Mouse (Mus musculus) left cerebral cortex, adult 6 months (tissue): ENCODE data around the gene Gimap8. TPM values are rescaled to one million over a fixed set of nuclear protein-coding genes. Genes with fewer than 3 reads are reported as not detected.

Experiments
- long read RNA-seq, 2 experiments: library from polyadenylated mRNA; unstranded; transcript quantifications; one replicate each; pipeline ENCODE4 v2.0.0; 2019 to 2020
- polyA plus RNA-seq: library from polyadenylated mRNA; unstranded; fragments of <200 nt; fragmentation: Nextera tagmentation; gene quantifications from 2 replicates; pipeline ENCODE4 v1.2.3, GENCODE M21; 2021

Gimap8 gene
- 0.14 and 0.15 TPM in 2 replicates for polyA plus RNA-seq
- long read RNA-seq, experiment 1, partial matches to known transcripts, result 1 of 2 reads
- long read RNA-seq, experiment 1, other reads (novel, unspliced or antisense), result 0 of 2 reads
- long read RNA-seq, experiment 2, result 0 reads

DNA sequence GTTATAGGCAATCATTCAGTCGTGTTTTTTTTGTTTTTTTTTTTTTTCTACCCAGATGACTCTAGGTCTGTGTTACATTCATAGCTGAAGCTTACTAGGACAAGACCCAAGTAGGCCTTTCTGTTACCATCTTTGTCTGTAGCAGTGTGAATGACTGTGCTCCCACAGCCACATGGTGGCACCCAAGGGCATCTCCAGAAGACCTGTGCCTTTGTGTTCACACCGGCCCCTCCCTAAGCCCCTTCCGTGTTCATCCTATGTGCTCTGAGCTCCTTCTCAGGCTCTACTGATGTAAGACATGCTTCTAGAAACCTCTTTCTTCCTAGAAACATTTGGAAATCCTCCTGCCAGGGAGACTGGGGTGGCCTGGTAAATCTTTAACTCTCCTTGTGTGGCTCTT is at the start of gene Gimap8:
Gene Gimap8, plus strand, starts transcription at position 240 of the 400 bp plus-strand sequence.

DNA sequence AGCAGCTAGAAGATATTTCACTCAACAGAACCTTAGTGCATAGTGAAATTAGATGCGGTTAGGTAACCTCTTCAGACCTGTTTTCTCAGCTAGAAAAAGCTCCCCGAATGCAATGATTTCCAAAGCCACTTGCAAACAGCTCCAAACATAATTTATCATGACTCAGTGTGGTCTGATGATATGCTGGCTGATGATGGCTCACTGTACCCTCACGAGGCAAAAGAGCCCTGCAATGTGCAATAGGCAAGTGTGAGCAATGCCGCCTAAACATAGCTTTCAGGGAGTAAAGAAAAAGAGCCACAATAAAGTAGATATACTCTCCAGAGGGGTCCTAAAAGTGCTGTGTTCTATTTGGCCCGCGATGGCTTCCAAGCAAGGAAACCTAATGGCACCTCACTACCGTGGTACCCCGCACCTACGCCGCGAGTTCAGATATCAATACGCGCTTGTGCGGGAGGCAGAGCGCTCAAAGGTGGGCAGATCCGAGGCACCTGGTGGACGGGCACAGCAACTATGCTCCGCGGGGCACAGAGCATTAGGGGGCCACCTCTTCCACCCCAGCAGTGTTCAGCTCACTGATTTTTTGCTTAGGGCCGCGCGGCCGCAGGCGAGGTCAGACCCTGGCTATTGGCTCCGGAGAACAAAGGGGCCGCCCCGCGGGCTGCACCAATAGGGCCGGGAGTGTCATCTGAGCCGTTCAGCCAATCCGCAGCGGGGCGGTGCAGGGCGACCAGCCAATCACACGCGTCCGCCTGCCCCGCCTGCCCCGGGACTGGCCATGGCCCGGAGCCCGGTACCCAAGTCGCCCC is 45.6 kb upstream of the Gimap8 start, which contains the start of gene Zfp775:
Gene Zfp775, plus strand, starts transcription at position 793 of the 809 bp plus-strand sequence.

DNA sequence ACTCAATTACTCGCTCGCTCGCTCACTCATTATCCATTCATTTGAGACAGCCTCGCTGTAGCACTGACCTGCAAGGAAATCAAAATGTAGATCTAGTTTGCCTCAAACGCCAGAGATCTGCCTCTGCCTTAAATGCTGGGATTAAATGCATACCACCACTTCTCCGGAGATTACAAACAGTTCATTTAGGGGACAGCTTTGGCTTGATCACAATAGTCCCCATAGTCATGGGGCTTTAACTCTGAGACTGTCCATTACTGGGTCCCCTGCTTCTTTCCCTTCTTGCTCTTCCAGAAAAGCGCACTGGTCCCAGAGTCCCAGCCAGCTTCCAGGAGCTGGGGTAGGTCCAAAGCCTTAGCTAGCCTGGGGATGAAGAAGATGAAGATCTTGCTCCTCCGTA is 20.6 kb upstream of the Gimap8 start, which contains the start of gene AI854703:
Gene AI854703, plus strand, starts transcription at position 301 of the 400 bp plus-strand sequence.

DNA sequence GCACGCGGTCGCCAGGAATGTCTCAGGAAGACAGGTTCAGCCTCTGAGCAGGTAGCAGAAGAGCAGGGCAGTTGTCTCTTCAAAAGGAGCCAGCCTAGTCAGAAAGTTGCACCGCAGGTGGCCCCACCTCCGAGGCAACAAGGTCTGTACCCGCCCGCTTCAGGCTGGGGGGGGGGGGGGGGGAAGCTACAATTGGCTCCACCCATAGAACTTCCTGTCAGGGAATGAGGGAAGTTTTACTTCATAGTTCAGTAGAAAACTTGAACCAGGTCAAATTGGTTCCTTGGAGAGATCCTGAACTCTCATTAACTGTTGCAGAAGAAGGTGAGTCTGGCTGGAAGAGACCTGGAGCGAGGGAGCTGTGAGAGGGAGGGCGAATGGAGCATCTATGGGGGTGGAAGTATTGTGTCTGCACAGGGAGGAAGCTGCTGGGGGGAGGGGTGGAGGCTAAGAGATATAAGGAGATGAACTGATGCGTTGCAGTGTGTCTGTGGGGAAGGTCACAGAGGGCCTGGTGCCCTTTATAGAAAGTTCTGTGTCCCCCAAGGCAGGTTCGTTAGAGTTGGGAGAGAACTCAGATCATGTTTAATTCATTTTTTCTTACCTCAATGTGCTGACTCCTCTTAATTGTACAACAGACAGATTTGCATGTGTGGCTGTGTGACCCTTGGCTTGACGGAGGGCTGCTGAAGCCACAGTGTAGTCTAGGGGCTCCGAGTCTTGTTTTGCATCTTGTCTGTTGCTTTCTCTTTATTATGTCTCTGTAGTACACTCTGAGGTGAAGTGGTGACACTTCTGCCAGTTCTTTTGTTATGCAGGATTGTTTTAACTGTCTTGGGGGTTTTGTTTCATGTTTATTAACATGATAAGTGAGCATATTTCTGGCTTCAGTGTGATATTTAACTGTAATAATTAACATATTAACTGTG is 29.2 kb downstream of the Gimap8 start, which contains the start of gene Gimap9:
Gene Gimap9, plus strand, starts transcription at position 199 of the 929 bp plus-strand sequence.

DNA sequence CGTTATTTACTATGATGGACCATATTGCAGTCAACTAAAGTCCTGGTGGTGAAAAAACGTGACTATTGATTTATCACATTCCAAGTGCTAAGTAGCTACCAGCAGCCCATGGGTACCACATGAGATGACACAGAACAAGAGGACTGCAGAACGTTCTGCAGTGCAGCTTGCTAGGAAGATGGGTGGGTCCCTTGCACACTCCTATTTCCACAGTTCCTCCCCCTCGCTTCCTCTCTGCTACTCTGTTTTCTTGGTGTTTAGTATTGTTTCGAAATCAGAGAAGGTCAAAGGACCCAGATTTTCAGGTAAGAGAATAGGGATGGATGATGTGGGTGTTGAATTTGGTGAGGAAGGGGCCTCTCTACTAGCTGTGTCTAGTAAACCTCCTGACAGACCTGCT is 37.3 kb downstream of the Gimap8 start, which contains the start of gene Gimap4:
Gene Gimap4, plus strand, starts transcription at position 231 of the 400 bp plus-strand sequence.

Other genes starting within 250 kb of the Gimap8 start
- 33.6 and 38.8 TPM in 2 replicates for gene Zfp467, start 201.4 kb upstream of the Gimap8 start, polyA plus RNA-seq
- 0.09 and 0.16 TPM in 2 replicates for gene Sspo, start 199.0 kb upstream of the Gimap8 start, polyA plus RNA-seq
- gene Atp6v0e2, start 109.6 kb upstream of the Gimap8 start, polyA plus RNA-seq, result 629 and 681 TPM in 2 replicates
- gene Lrrc61, start 92.4 kb upstream of the Gimap8 start, polyA plus RNA-seq, result 25.9 and 31.8 TPM in 2 replicates
- gene Rarres2, start 74.4 kb upstream of the Gimap8 start, polyA plus RNA-seq, result 24.4 and 29.4 TPM in 2 replicates
- gene Gm45021, start 57.6 kb upstream of the Gimap8 start, polyA plus RNA-seq, result not detected in 2 replicates
- gene Repin1, start 53.4 kb upstream of the Gimap8 start, polyA plus RNA-seq, result 20.9 and 23.4 TPM in 2 replicates
- not detected in 2 replicates for gene Gm44965, start 53.3 kb upstream of the Gimap8 start, polyA plus RNA-seq
- gene Zfp775, start 45.2 kb upstream of the Gimap8 start, polyA plus RNA-seq, result 5.5 and 8.7 TPM in 2 replicates
- gene AI854703, start 20.5 kb upstream of the Gimap8 start, polyA plus RNA-seq, result 9.7 and 11.6 TPM in 2 replicates
- gene Gimap9, start 28.9 kb downstream of the Gimap8 start, polyA plus RNA-seq, result 0.36 and 0.38 TPM in 2 replicates
- 0.20 and 0.39 TPM in 2 replicates for gene Gimap4, start 37.3 kb downstream of the Gimap8 start, polyA plus RNA-seq
- gene Gimap6, start 61.0 kb downstream of the Gimap8 start, polyA plus RNA-seq, result 2.5 and 3.2 TPM in 2 replicates
- gene Gm28053, start 71.4 kb downstream of the Gimap8 start, polyA plus RNA-seq, result 0.59 TPM in 1 of 2 replicates, not detected in the other
- gene Gimap7, start 71.4 kb downstream of the Gimap8 start, polyA plus RNA-seq, result not detected in 2 replicates
- 2.9 and 3.4 TPM in 2 replicates for gene Gimap1, start 91.8 kb downstream of the Gimap8 start, polyA plus RNA-seq
- gene Gimap5, start 99.0 kb downstream of the Gimap8 start, polyA plus RNA-seq, result 0.44 and 0.63 TPM in 2 replicates
- gene Gimap3, start 123.6 kb downstream of the Gimap8 start, polyA plus RNA-seq, result 0.10 TPM in 1 of 2 replicates, not detected in the other
- 39.3 and 69.5 TPM in 2 replicates for gene Tmem176a, start 193.7 kb downstream of the Gimap8 start, polyA plus RNA-seq
- 70.9 and 75.1 TPM in 2 replicates for gene Tmem176b, start 194.3 kb downstream of the Gimap8 start, polyA plus RNA-seq
- 0.10 TPM in 1 of 2 replicates, not detected in the other for gene Aoc1, start 225.7 kb downstream of the Gimap8 start, polyA plus RNA-seq